Mouse (Mus musculus): ENCODE measurements at regions not wholly inside any gene's neighbourhood (a gene's known extent, or its start where the extent isn't known, plus 50 kb on each side); places are given as distances from the start of the nearest gene placed in this dataset.

DNA sequence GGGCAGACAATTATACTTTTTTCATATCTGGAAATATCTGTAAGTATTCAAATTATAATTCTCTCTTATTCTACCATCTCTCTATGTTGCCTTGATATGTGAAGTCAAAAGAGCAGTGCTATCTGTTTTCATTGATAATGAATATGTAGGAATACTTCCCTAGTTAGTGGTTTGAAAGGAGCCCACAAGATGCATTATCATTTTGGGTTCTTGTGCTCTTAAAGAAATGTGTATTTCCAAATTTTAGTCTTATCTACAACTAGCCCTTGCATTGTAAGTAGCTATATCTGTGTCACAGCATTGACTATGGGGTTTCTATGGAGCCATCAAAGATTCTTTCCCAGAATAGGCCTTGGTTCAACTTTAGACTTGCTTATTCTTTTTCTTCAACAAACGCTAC is 99.3 kb upstream of the Cst10 start:
- no peak for TF ChIP-seq ZNF384 (IDR thresholded peaks at IDR 0.05; ENCODE audit: low read depth, low read length)
- no peak for TF ChIP-seq MAFK (IDR thresholded peaks at IDR 0.05; ENCODE audit: insufficient read depth, low read depth, low read length)
- no peak for TF ChIP-seq CHD2 (IDR thresholded peaks at IDR 0.05; ENCODE audit: low read depth, low read length)
- TF ChIP-seq HCFC1 (IDR thresholded peaks at IDR 0.05; ENCODE audit: borderline replicate concordance, insufficient read depth, low read length): no peak
- TF ChIP-seq ZC3H11A (IDR thresholded peaks at IDR 0.05; ENCODE audit: borderline replicate concordance, low read depth, low read length): no peak

Data from ES-E14 (cell line).